Mouse (Mus musculus) embryonic fibroblast, embryonic 13.5 days (primary cell): Measurements from ENCODE around the gene Lsm11. TPM values are rescaled to one million over a fixed set of nuclear protein-coding genes. Genes with fewer than 3 reads are reported as not detected.

Experiments
- H3K27ac ChIP-seq: 2 replicates; pipeline ENCODE4 v1.5.1; 2012; ENCODE audit warnings: low read length, control low read depth, inconsistent platforms; ENCODE audit not compliant: insufficient read depth
- H3K4me1 ChIP-seq: 2 replicates; pipeline ENCODE4 v1.6.1; 2011; ENCODE audit warnings: low read length; ENCODE audit not compliant: control insufficient read depth, insufficient read depth
- H3K4me3 ChIP-seq: 2 replicates; pipeline ENCODE4 v1.5.1; 2011; ENCODE audit warnings: mild to moderate bottlenecking, control low read depth, low read length; ENCODE audit not compliant: insufficient read depth
- CTCF ChIP-seq: IDR thresholded peaks from 2 replicates; pipeline ENCODE4 v1.5.1; 2011; ENCODE audit warnings: mild to moderate bottlenecking, control low read depth, low read length, moderate library complexity, borderline replicate concordance; ENCODE audit not compliant: insufficient read depth
- POLR2A ChIP-seq: IDR thresholded peaks from 2 replicates; pipeline ENCODE4 v1.6.1; 2011; ENCODE audit warnings: low read depth, mild to moderate bottlenecking, control low read depth, low read length, moderate library complexity
- polyA plus RNA-seq: library from polyadenylated mRNA; stranded (reverse); fragments of >200 nt; gene quantifications from 2 replicates; pipeline ENCODE4 v1.2.4, GENCODE M21; 2011; ENCODE audit warnings: low read depth; ENCODE audit not compliant: missing spikeins, insufficient read length

Gene Lsm11
- polyA plus RNA-seq, 1 experiment = 7.9 TPM

DNA sequence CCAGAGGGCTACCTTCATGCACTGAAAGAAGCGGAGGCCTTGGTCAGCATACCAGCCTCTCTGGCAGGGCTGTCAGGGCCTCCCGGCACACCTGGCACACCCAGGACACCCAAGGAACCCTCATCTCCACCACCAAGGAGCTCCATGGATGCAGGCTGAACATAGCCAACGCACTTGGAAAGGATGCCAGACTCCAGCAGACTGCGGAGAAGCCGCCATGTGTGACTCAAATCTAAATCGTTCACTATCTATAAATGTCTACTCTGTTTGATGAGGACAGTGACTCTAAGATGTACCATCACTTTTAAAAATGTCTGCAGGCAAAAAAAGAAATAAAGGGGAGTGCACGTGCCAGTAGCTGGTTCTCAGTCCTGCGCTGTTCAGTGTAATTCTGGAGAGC lies 7.3 kb downstream of the Lsm11 start:
- TF ChIP-seq CTCF (no peak), POLR2A (no peak)
- Histone ChIP-seq H3K27ac (no peak overlapping the region), H3K4me3 (no peak overlapping the region), H3K4me1 (no peaks in the 10 kb centered on the region)

DNA sequence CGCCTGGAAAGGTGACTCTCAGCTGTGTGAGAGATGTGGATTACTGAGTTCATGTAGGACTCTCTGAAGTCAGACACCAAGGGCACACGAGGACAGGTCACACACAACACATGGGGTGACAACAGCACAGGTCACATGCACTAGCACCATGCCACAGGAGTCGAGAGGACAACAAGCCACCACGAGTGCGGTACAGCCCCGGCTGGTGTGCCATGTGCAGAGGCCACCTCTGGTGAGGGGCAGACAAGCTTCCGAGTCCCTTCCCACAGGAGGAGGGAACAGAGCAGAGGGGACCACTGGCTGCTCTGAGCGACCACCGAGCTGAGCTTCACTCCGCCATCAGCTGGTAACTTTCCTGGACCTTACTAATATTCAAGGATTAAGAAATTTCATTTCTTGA lies 12.0 kb downstream of the Lsm11 start:
- TF ChIP-seq CTCF (no peak), POLR2A (no peak)
- Histone ChIP-seq H3K27ac (no peak overlapping the region), H3K4me1 (no peaks in the 10 kb centered on the region), H3K4me3 (no peak overlapping the region)

DNA sequence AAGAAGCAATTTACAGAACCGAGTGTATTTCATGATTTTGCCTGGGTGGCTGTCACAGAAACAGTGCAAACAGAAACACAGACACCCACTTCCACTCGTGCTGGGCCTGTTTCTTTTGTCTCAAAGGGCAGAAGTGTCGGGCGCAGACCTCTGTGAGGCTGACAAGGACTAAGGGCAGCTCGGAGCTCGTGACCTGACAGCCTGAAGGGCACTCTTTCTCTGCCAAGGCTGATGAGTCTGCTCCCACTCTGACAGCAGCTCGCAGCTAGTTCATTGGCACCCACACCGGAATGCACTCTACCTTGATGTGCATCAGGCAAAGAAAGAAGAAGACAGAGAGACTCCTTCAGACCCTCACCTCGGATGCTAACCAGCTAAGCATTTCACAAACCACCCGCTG lies 15.2 kb downstream of the Lsm11 start:
- Histone ChIP-seq H3K4me1 (no peaks in the 10 kb centered on the region), H3K27ac (no peak overlapping the region), H3K4me3 (no peak overlapping the region)
- TF ChIP-seq POLR2A = no peak
- no peak for TF ChIP-seq CTCF

DNA sequence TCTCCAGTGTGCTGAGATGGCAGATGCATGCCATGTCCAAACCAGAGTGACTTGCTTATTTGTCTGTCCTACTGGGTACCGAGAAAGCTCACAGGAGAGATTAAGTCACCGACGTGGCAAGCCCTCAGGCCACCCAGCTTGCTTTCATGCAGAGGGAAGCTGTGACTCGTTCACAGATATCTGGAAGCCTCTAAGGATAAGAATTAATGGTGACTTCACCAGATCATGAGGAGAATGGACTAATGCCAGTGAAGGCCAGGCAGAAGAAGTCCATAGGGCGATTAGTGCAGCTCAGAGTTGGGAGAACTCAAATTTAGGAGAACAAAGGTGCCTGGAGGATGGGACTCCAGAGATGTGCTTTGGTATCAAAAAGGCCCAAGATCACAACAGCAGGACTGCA lies 17.3 kb downstream of the Lsm11 start:
- TF ChIP-seq CTCF (no peak), POLR2A (no peak)
- no peaks in the 10 kb centered on the region for H3K4me1 ChIP-seq
- H3K4me3 ChIP-seq = no peak overlapping the region
- H3K27ac ChIP-seq = no peak overlapping the region

DNA sequence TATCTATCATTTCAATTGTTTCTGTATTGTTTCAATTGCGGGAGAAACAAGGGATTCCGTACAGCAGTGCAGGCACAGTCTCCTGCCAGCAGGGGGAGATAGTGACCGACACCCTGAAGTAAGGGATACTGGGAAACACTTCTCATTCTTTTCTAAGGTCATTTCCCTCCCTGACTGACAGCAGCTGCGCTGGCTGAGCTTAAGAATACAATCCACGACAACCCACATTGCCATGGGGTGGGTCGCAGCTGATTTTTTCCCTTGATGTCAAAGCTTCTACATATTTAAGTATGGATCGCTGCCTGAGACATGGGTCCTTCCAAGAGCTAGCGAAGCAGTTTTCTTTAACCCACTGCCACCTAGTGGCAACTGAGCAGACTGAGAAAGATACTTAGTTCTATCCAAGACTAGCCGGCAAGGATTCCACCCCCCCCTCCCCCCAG lies 18.1 kb downstream of the Lsm11 start:
- TF ChIP-seq POLR2A = no peak
- peak; percentile 89 for TF ChIP-seq CTCF
- H3K4me1 ChIP-seq = no peaks in the 10 kb centered on the region
- no peak overlapping the region for H3K27ac ChIP-seq
- peak overlapping the region; percentile 22; the same call in 1 of the 2 replicates for H3K4me3 ChIP-seq

DNA sequence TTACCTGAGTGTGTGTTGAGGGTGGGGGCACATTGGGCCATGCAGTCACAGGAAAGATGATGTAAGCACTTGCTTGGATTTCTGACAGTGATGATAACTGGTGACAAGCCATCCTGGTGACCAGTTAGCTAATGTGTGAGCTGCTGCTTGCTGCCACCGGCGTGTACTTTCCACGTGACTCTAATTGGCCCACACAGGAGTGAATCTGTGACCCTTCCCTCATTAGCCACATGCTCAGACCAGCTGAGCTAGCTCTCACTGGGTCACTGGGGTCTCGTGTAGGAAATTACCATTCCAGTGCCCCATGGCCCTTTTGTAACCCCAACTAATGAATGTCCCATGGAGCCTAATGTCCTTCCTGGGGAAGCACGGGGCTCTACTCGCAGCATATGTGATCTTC lies 19.3 kb downstream of the Lsm11 start:
- H3K27ac ChIP-seq = no peak overlapping the region
- TF ChIP-seq CTCF (no peak), POLR2A (no peak)
- H3K4me1 ChIP-seq = no peaks in the 10 kb centered on the region
- no peak overlapping the region for H3K4me3 ChIP-seq

- Histone ChIP-seq H3K27ac (no peak overlapping the region), H3K4me3 (no peak overlapping the region), H3K4me1 (no peaks in the 10 kb centered on the region)
- no peak for TF ChIP-seq POLR2A
- no peak for TF ChIP-seq CTCF
Measured at GRCm38 (mm10) chr11:45921480-45921898, 23.2 kb downstream of the Lsm11 start.

DNA sequence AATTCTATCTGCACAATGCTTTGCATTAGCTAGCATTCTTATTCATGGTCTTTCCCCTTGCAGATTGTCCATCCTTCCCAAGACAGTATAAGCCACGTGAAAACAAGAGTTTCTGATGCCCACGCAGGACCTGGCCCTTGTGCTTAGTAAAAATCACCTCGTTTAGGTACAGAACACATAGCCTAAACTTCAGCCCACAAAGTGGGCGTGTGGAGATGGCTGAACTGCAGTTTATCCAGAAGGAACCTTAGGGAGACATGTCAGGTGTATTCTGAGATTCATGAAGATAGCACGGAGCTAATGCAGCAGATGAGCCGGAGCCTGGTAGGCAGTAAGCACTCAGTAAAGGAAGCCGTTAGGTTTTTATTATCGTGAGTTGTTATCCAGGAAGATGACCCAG lies 23.7 kb downstream of the Lsm11 start:
- Histone ChIP-seq H3K4me1 (no peaks in the 10 kb centered on the region), H3K4me3 (no peak overlapping the region), H3K27ac (no peak overlapping the region)
- no peak for TF ChIP-seq CTCF
- no peak for TF ChIP-seq POLR2A

DNA sequence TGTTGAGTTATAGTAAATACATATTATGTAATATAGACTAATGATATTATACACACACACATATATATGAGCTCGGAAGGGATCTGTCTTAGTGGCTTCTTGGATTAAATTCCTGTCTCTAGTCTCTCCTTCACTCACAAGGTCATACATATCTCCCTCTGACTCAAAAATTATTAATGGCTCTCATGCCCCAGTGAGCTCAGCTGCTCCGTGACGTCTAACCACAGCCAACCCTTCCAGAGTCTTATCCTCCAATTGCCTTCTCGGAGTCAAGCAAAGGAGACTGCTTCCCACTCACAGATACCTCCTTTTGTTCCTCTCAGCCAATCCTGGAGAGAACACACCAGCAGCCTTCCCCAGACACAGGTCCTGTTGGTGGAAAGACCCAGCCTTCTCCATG lies 25.9 kb downstream of the Lsm11 start:
- no peaks in the 10 kb centered on the region for H3K4me1 ChIP-seq
- no peak for TF ChIP-seq CTCF
- H3K27ac ChIP-seq = no peak overlapping the region
- H3K4me3 ChIP-seq = no peak overlapping the region

GRCm38 (mm10) chr11:45918018-45918417 lies 26.7 kb downstream of the Lsm11 start:
- H3K4me1 ChIP-seq = no peaks in the 10 kb centered on the region
- no peak overlapping the region for H3K27ac ChIP-seq
- TF ChIP-seq POLR2A (no peak), CTCF (no peak)
- H3K4me3 ChIP-seq = no peak overlapping the region

DNA sequence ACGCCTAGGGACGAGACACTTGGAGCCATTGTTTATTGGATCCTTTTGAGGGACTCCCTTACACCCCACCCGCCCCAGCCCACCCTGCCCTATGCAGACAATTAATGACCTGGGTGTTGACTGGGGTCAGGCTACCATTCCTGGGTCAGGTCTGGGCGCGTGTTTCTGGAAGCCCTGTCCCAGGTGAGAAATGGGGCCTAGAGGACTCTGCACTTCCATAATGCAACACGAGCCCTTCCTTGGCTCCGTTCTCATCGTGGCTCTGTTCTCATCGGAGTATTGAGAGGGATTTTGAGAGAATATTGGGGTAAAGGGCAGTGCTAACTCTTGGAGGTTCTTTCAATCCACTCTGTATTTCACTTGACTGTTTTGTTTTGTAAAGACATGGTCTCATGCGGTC lies 28.5 kb downstream of the Lsm11 start:
- no peak for TF ChIP-seq POLR2A
- TF ChIP-seq CTCF = no peak
- H3K4me1 ChIP-seq = no peaks in the 10 kb centered on the region
- H3K4me3 ChIP-seq = no peak overlapping the region
- H3K27ac ChIP-seq = no peak overlapping the region

- H3K4me3 ChIP-seq = no peak overlapping the region
- no peaks in the 10 kb centered on the region for H3K4me1 ChIP-seq
- H3K27ac ChIP-seq = no peak overlapping the region
- no peak for TF ChIP-seq POLR2A
Measured at GRCm38 (mm10) chr11:45910701-45911100, 34.0 kb downstream of the Lsm11 start.
